Mouse (Mus musculus) stomach, postnatal 0 days (tissue): ENCODE measurements around the gene 2700049A03Rik. TPM values are rescaled to one million over a fixed set of nuclear protein-coding genes. Genes with fewer than 3 reads are reported as not detected.

Source experiments
- ATAC-seq: fragments of 200-750 bp; cut with Nextera tagmentation; 2 replicates; pipeline ENCODE4 v1.8.0; 2017; ENCODE audit not compliant: low FRiP score, low TSS enrichment
- DNase-seq: peaks from one replicate; pipeline ENCODE4 v3.0.0-alpha.2; 2016; ENCODE audit warnings: low spot score
- H3K27ac ChIP-seq: fragments of 300-500 bp; sonication (generic); replicated peaks from 2 replicates; pipeline ENCODE4 v1.5.1; 2014; ENCODE audit warnings: mild to moderate bottlenecking, control low read depth
- H3K27me3 ChIP-seq: fragments of 300-500 bp; sonication (generic); 2 replicates; pipeline ENCODE4 v1.6.1; 2014; ENCODE audit warnings: low read length; ENCODE audit not compliant: control insufficient read depth, insufficient read depth
- H3K36me3 ChIP-seq: fragments of 300-500 bp; sonication (generic); 2 replicates; pipeline ENCODE4 v1.6.1; 2014; ENCODE audit warnings: low read length, mixed read lengths; ENCODE audit not compliant: control insufficient read depth, insufficient read depth
- H3K4me1 ChIP-seq: fragments of 300-500 bp; sonication (generic); replicated peaks from 2 replicates; pipeline ENCODE4 v1.6.1; 2014; ENCODE audit warnings: antibody characterized with exemption; ENCODE audit not compliant: control insufficient read depth, insufficient read depth
- H3K4me2 ChIP-seq: fragments of 300-500 bp; sonication (generic); replicated peaks from 2 replicates; pipeline ENCODE4 v1.6.1; 2014; ENCODE audit warnings: low read depth, mild to moderate bottlenecking, control low read depth, moderate library complexity
- H3K4me3 ChIP-seq: fragments of 300-500 bp; sonication (generic); 2 replicates; pipeline ENCODE4 v1.5.1; 2014; ENCODE audit warnings: low read depth, low read length, control low read depth
- H3K9ac ChIP-seq: fragments of 300-500 bp; sonication (generic); 2 replicates; pipeline ENCODE4 v1.6.1; 2014; ENCODE audit warnings: mild to moderate bottlenecking, low read length, control low read depth, mixed read lengths
- H3K9me3 ChIP-seq: fragments of 300-500 bp; sonication (generic); 2 replicates; pipeline ENCODE4 v1.6.1; 2016; ENCODE audit warnings: low read length; ENCODE audit not compliant: control insufficient read depth
- CTCF ChIP-seq: IDR thresholded peaks from 2 replicates; pipeline ENCODE4 v1.5.1; 2016; ENCODE audit warnings: antibody characterized with exemption, low read depth, mild to moderate bottlenecking, moderate library complexity
- EP300 ChIP-seq: optimal IDR thresholded peaks from 2 replicates; pipeline ENCODE3; 2016; ENCODE audit warnings: antibody characterized with exemption
- WGBS: fragments of 180-500 bp; shearing (Covaris S2); extraction: QIAGEN DNeasy Blood & Tissue Kit; methylation state at CpG from one replicate; pipeline ENCODE4 v1.1.7; 2014; 5-methylcytosine and 5-hydroxymethylcytosine counted together
- polyA plus RNA-seq: library from polyadenylated mRNA; unstranded; fragments of >200 nt; fragmentation: Nextera tagmentation; extraction: Ambion mirVana; gene quantifications from 2 replicates; pipeline ENCODE4 v1.2.1, GENCODE M21; 2015

The 2700049A03Rik gene
- polyA plus RNA-seq, 1 experiment from 2014 or later, result 4.3 TPM

DNA sequence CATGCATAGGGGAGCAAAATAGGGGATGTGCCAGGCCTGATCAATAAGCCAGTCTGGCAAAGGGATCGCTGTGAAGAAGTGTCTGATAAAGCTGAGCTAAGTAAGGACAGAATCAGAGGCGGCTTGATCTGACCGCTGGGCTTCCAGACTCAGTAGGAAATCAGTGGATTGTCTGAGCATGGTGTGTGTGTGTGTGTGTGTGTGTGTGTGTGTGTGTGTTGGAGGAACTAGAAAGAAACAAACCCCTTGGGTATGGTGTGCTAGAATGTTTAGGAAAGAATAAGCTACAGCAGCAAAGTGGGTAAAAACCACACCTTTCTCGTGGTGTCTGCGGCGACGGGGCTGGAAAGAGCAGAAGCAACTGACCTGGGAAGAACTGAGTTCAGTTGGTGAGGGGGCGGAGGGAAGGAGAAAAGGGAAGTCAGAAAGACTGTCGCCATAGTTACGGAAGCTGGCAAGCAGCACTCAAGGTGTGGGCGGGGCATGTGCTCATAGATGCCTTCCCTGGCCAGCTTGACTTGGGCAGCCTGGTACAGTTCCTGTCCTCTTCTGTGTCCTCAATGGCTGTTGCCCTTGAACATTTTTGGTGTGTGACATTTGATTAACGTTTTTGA, 22.9 kb upstream of the 2700049A03Rik start:
- ATAC-seq, result no peak
- no peak overlapping the region for H3K4me2 ChIP-seq
- WGBS, result 28% methylated on average over 12 of the region's 12 CpGs
- TF ChIP-seq CTCF (no peak), EP300 (no peak)
- peak; percentile 49 for DNase-seq
- no peak overlapping the region for H3K4me3 ChIP-seq
- 0 out of 2 replicates have a peak, but pooled peaks cover 3% of the 10 kb centered on the region for H3K4me1 ChIP-seq
- H3K27ac ChIP-seq, result no peak overlapping the region
- no peaks in the 10 kb centered on the region for H3K27me3 ChIP-seq
- H3K9me3 ChIP-seq, result no peaks in the 10 kb centered on the region
- no peak overlapping the region for H3K9ac ChIP-seq
- no peaks in the 10 kb centered on the region for H3K36me3 ChIP-seq

DNA sequence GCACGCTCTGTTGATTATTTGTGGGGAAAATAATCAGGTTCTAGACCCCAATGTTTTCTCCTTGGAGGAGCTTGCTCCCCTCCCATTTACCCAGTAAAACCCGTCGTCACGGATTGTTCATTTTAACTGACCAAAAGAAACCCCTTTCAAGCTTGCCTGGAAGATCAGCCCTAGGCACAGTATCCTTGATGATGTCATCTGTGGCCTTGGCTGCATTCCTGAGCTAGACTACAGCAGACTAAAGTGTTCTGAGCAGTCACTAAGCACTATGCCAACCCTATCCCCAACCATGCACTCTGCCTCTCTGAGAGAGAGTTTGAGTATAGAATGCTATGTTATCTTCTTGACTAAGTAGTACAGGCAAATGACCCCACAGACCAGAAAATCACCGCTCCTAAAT, 20.2 kb upstream of the 2700049A03Rik start:
- H3K9ac ChIP-seq, result no peak overlapping the region
- H3K36me3 ChIP-seq, result no peaks in the 10 kb centered on the region
- no peak overlapping the region for H3K4me2 ChIP-seq
- no peaks in the 10 kb centered on the region for H3K4me1 ChIP-seq
- TF ChIP-seq EP300, result no peak
- no peak for TF ChIP-seq CTCF
- H3K27ac ChIP-seq, result no peak overlapping the region
- 81% methylated on average over 5 of the region's 5 CpGs for WGBS
- ATAC-seq, result no peak
- H3K4me3 ChIP-seq, result no peak overlapping the region
- no peaks in the 10 kb centered on the region for H3K9me3 ChIP-seq
- no peaks in the 10 kb centered on the region for H3K27me3 ChIP-seq
- DNase-seq, result no peak

DNA sequence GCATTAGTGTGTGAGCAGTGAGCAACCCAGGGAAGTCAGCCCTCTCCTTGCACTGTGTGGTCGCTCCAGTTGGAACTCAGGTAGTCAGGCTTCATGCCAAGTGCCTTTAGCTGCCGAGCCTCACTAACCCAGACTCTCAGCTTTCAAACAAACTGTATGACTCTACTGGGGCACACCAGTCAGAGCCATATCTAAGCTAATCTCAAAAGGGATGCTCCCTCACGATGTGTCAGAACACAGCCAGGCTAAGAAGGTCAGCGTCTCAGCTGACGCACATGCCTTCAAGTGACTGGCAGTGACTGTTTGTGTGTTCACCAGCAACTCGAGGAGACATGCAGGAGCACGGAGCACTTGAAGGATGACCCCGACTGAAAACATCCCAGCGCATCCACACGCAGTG, 13.9 kb upstream of the 2700049A03Rik start:
- Histone ChIP-seq H3K4me1 (no peaks in the 10 kb centered on the region), H3K4me3 (no peak overlapping the region), H3K9ac (no peak overlapping the region), H3K27ac (no peak overlapping the region), H3K4me2 (no peak overlapping the region), H3K9me3 (no peaks in the 10 kb centered on the region), H3K36me3 (peaks cover 12% of the 10 kb centered on the region), H3K27me3 (no peaks in the 10 kb centered on the region)
- ATAC-seq (no peak), DNase-seq (no peak)
- 82% methylated on average over 10 of the region's 10 CpGs for WGBS
- TF ChIP-seq EP300 (no peak), CTCF (no peak)

DNA sequence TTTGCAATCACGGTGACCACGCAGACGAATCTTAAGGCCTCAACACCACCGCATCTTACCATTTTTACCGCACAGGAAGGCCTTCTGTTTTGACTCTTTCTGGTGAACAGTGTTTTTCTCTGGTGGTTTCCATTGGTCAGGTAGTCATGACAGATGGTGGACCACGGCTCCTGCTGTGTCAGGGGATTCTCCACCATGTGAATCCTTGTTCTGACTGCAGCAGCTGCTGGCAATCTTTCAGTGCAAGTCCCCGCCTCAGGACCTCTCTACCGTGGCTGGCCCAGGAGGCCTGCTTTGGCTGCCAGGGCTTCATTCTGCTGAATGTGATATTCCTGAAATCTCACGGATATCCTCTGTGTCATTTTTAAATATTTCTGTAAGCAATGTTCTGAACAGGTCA, 13.4 kb upstream of the 2700049A03Rik start:
- ATAC-seq (no peak), DNase-seq (no peak)
- Histone ChIP-seq H3K4me3 (no peak overlapping the region), H3K9ac (no peak overlapping the region), H3K9me3 (no peaks in the 10 kb centered on the region), H3K36me3 (peaks cover 12% of the 10 kb centered on the region), H3K27ac (no peak overlapping the region), H3K27me3 (no peaks in the 10 kb centered on the region), H3K4me1 (no peaks in the 10 kb centered on the region), H3K4me2 (no peak overlapping the region)
- WGBS, result 89% methylated on average over 9 of the region's 9 CpGs
- TF ChIP-seq EP300 (no peak), CTCF (no peak)

DNA sequence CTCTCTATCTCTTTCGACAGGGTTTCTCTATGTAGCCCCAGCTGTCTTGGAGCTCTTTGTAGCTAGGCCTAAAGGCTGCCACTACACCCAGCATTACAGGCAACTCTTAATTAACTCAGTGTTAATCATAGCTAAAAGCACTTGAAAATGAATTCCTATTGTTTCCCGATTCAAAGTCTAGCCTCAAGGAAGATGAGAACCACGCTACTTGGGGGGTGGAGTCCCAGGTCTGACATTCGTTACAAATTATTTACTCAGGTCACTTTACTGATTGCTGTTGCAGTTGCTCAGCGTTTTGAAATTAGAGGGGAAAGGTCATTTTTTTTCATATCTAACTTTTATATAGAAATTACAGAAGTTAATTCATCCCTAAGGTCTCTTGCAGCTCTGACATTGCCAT, 1.1 kb upstream of the 2700049A03Rik start:
- Histone ChIP-seq H3K9ac (no peak overlapping the region), H3K27ac (no peak overlapping the region), H3K4me3 (peak overlapping the region; percentile 93), H3K27me3 (no peaks in the 10 kb centered on the region), H3K36me3 (no peaks in the 10 kb centered on the region; the same call in 1 of the 2 replicates), H3K4me1 (0 out of 2 replicates have a peak, but pooled peaks cover 2% of the 10 kb centered on the region), H3K9me3 (no peaks in the 10 kb centered on the region), H3K4me2 (peak overlapping the region; percentile 95)
- no peak for ATAC-seq
- no peak for TF ChIP-seq EP300
- TF ChIP-seq CTCF, result no peak
- WGBS, result 26% methylated on average over 5 of the region's 5 CpGs
- no peak for DNase-seq

DNA sequence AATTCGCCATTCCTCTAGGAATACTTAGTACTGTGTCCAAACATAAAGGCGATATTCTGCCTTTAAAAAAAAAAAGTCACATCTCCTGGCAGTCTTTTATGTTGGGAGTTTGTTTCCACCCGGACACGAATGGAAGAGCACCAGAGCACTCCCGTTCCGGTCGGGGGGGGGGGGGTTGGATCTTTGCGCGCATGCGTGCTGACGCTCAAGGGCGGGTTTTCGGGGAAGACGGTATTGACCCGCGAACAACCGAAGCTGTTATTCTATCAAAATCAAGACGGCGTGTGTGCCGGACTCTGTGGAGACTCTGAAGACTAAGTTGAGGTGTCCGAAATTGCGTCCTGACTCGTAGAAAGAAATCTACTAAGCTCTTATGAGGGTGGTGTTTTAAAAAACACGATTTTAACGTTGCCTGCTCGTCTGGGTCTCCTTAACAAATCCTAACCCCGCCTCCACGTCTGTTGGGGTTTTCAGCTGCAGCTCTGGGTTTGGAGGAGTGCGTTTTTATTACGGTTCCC, 385 bp downstream of the 2700049A03Rik start:
- H3K27ac ChIP-seq, result peak overlapping the region; percentile 80; the same call in 1 of the 2 replicates
- H3K36me3 ChIP-seq, result peaks cover 3% of the 10 kb centered on the region; the same call in 1 of the 2 replicates
- no peaks in the 10 kb centered on the region for H3K27me3 ChIP-seq
- no peak for TF ChIP-seq CTCF
- peak; percentile 87 for TF ChIP-seq EP300
- H3K4me1 ChIP-seq, result 0 out of 2 replicates have a peak, but pooled peaks cover 2% of the 10 kb centered on the region
- ATAC-seq (peak; percentile 77), DNase-seq (peak; percentile 92)
- H3K4me2 ChIP-seq, result peak overlapping the region; percentile 95
- WGBS, result under 1% methylated on average over 30 of the region's 30 CpGs
- no peaks in the 10 kb centered on the region for H3K9me3 ChIP-seq
- H3K9ac ChIP-seq, result peak overlapping the region; percentile 88
- H3K4me3 ChIP-seq, result peak overlapping the region; percentile 93
